Mouse (Mus musculus) large intestine, adult 2 months (tissue): ENCODE results near the gene Cyp4x1. TPM values are rescaled to one million over a fixed set of nuclear protein-coding genes. Genes with fewer than 3 reads are reported as not detected.

Experiments used
- DNase-seq: peaks from one replicate; pipeline ENCODE4 v3.0.0-alpha.2; 2012; ENCODE audit warnings: low read depth, low spot score
- WGBS: fragments of 180-500 bp; shearing (Covaris S2); methylation state at CpG from one replicate; pipeline ENCODE4 v1.1.7; 2018; 5-methylcytosine and 5-hydroxymethylcytosine counted together
- polyA plus RNA-seq: library from polyadenylated mRNA; depleted of rRNA; stranded (reverse); fragments of >200 nt; gene quantifications from 2 replicates; pipeline ENCODE4 v1.2.3, GENCODE M21; 2012

Cyp4x1 gene
- polyA plus RNA-seq, 1 experiment, result 0.11 TPM

GRCm38 (mm10) chr4:115093331-115093864 is 40.7 kb downstream of the Cyp4x1 start:
- 88% methylated on average over 4 of the region's 4 CpGs for WGBS
- DNase-seq, result no peak

GRCm38 (mm10) chr4:115091806-115092205 is 42.3 kb downstream of the Cyp4x1 start:
- WGBS, result 83% methylated on average over 3 of the region's 3 CpGs
- DNase-seq, result no peak

GRCm38 (mm10) chr4:115090592-115090991 is 43.5 kb downstream of the Cyp4x1 start:
- WGBS, result 24% methylated on average over 2 of the region's 2 CpGs
- DNase-seq, result no peak

- peak; percentile 75 for DNase-seq
- WGBS, result 12% methylated on average over 11 of the region's 11 CpGs
Observed at GRCm38 (mm10) chr4:115088611-115089338, 45.3 kb downstream of the Cyp4x1 start, which contains the start of gene Pdzk1ip1. TSS of gene Pdzk1ip1 (plus strand) at chr4:115088708.

- WGBS, result 33% methylated on average over 3 of the region's 3 CpGs
- DNase-seq, result no peak
Observed at GRCm38 (mm10) chr4:115086763-115087415, 47.2 kb downstream of the Cyp4x1 start.

GRCm38 (mm10) chr4:115086257-115086656 is 47.8 kb downstream of the Cyp4x1 start:
- DNase-seq, result no peak
- 41% methylated on average over 4 of the region's 4 CpGs for WGBS

- DNase-seq, result no peak
- WGBS, result 14% methylated on average over 6 of the region's 6 CpGs
Observed at GRCm38 (mm10) chr4:115085522-115086095, 48.5 kb downstream of the Cyp4x1 start.

GRCm38 (mm10) chr4:115083031-115083430 is 51.0 kb downstream of the Cyp4x1 start:
- WGBS, result 81% methylated on average over 3 of the region's 3 CpGs
- DNase-seq, result no peak

- 40% methylated on average over 5 of the region's 5 CpGs for WGBS
- no peak for DNase-seq
Observed at GRCm38 (mm10) chr4:115079821-115080349, 54.2 kb downstream of the Cyp4x1 start.

- 54% methylated on average over 10 of the region's 10 CpGs for WGBS
- DNase-seq, result no peak
Observed at GRCm38 (mm10) chr4:115078892-115079820, 54.9 kb downstream of the Cyp4x1 start.

GRCm38 (mm10) chr4:115075204-115075915 is 58.7 kb downstream of the Cyp4x1 start:
- no peak for DNase-seq
- 65% methylated on average over 3 of the region's 3 CpGs for WGBS

GRCm38 (mm10) chr4:115074789-115075188 is 59.3 kb downstream of the Cyp4x1 start:
- DNase-seq, result no peak
- WGBS, result 86% methylated on average over 1 of the region's 1 CpGs

- DNase-seq, result no peak
- 18% methylated on average over 1 of the region's 1 CpGs for WGBS
Observed at GRCm38 (mm10) chr4:115071668-115072067, 62.4 kb downstream of the Cyp4x1 start.

GRCm38 (mm10) chr4:115063518-115064239 is 70.4 kb downstream of the Cyp4x1 start:
- WGBS, result 7% methylated on average over 31 of the region's 31 CpGs
- DNase-seq, result no peak

- DNase-seq, result no peak
- WGBS, result under 1% methylated on average over 58 of the region's 58 CpGs
Observed at GRCm38 (mm10) chr4:115062875-115063517, 71.1 kb downstream of the Cyp4x1 start.

GRCm38 (mm10) chr4:115062540-115062874 is 71.6 kb downstream of the Cyp4x1 start:
- no peak for DNase-seq
- 6% methylated on average over 9 of the region's 9 CpGs for WGBS

GRCm38 (mm10) chr4:115060753-115061152 is 73.3 kb downstream of the Cyp4x1 start:
- 39% methylated on average over 3 of the region's 3 CpGs for WGBS
- no peak for DNase-seq

GRCm38 (mm10) chr4:115059871-115060270 is 74.2 kb downstream of the Cyp4x1 start:
- 34% methylated on average over 12 of the region's 12 CpGs for WGBS
- no peak for DNase-seq
